Mouse (Mus musculus): ENCODE measurements around the gene Gli2. TPM values are rescaled to one million over a fixed set of nuclear protein-coding genes. Genes with fewer than 3 reads are reported as not detected.

Gene Gli2
- total RNA-seq, 1 experiment, result 9.8 TPM

DNA sequence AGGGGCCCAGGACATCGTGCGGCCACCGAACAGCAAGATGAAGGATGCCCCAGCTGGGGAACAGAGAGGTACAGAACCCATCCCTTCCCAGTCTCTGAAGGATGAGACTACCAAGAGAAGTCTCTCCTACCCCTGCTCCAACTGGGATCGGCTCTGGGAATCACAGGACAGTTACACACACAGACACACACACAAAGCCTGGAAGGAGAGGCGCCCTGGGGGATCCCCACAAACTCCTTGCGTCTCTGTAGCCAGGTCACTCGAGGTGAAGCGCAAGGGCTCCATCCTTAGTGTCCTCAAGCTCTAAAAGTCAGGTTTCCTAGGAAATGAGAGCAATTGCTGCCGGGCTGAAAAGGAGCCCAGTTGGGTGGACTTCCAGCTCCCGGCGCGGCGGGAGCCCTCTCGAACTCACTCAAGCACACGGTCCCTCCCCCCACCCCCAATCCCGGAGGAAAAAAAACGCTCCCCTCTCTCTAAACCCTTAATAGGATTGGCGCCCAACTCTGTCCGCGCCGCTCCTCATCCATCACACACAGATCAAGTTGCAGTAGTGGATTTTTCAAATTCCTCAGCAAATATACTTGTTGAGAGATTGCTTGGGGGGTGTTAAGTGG, 1.4 kb downstream of the Gli2 start:
- TF ChIP-seq ZC3H11A (IDR thresholded peaks at IDR 0.05; ENCODE audit: borderline replicate concordance, low read depth, low read length) (no peak), ZNF384 (IDR thresholded peaks at IDR 0.05; ENCODE audit: low read depth, low read length) (peak; percentile 80)
- Histone ChIP-seq H3K4me1 (ENCODE audit: control insufficient read depth in 2 of 2, insufficient read depth in 2 of 2, low read length in 2 of 2, poor library complexity in 1 of 2) (peaks cover 15 to 23% of the 10 kb centered on the region in 2 experiments), H3K27ac (ENCODE audit: insufficient read depth, low read depth, low read length, poor library complexity, severe bottlenecking) (peak overlapping the region; percentile 81; the same call in 1 of the 2 replicates), H3K9me3 (ENCODE audit: control insufficient read depth, insufficient read depth, low read depth, low read length) (no peaks in the 10 kb centered on the region), H3K4me3 (ENCODE audit: insufficient read depth in 1 of 2, low read depth in 1 of 2, low read length in 2 of 2, poor library complexity in 1 of 2, severe bottlenecking in 1 of 2) (peak overlapping the region; percentile 84 to 86), H3K36me3 (ENCODE audit: control insufficient read depth, insufficient read depth, low read length, poor library complexity, severe bottlenecking) (no peaks in the 10 kb centered on the region), H3K9ac (ENCODE audit: insufficient read depth, low read depth, low read length, poor library complexity, severe bottlenecking) (peak overlapping the region; percentile 88)
- in situ Hi-C loops (cut with MboI; ENCODE audit: low sequenced_read_pairs in 2 of 2, unreplicated experiment in 2 of 2), result loop anchor here in 1 of 2 experiments (25.0 kb wide), 1 partner anchor 415 kb away; the partner anchor contains the start of gene Tfcp2l1
- no peak for DNase-seq (ENCODE audit: low read depth, low spot score)

DNA sequence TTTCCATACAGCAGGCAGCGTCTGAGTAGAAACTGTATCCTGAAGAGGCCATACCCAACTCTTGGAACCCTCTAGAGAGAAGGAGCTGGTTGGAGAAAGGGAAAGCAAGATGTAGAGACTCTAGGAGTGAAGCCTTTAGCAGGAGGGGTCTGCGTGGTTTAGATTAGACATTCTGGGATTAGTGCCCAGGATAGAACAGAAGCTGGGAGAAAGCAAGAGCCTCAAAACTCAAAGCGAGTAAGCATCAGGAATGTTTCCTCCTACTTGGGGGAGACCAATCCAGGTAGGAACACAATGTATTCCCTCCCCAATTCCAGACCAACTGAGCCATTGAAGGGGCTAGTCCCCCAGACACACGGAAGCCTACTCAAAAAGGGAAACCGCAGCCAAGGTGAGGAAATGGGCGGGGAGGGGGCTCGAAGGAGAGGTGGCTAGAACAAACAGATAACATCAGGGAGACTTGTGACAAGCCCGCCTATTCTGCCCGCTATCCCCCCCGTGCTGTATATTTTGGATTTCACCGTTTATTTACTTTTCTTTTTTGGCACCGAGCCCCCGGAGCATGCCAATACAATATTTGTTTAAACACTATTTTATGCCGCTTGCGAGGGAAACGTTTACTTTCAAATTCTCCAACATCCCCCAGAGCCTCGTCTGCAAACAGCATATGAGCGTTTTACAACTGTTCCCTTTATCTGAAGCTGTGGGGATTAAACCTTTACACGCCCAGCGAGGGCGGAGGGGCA, 2.1 kb downstream of the Gli2 start:
- in situ Hi-C loops (cut with MboI; ENCODE audit: low sequenced_read_pairs in 2 of 2, unreplicated experiment in 2 of 2), result loop anchor here in 1 of 2 experiments (25.0 kb wide), 1 partner anchor 414 kb away; the partner anchor contains the start of gene Tfcp2l1
- no peaks in the 10 kb centered on the region for H3K9me3 ChIP-seq (ENCODE audit: control insufficient read depth, insufficient read depth, low read depth, low read length)
- DNase-seq (ENCODE audit: low read depth, low spot score), result no peak
- 0 out of 2 replicates have a peak overlapping the region, but pooled peaks have one; percentile 1 for H3K27ac ChIP-seq (ENCODE audit: insufficient read depth, low read depth, low read length, poor library complexity, severe bottlenecking)
- peak overlapping the region; percentile 88 for H3K9ac ChIP-seq (ENCODE audit: insufficient read depth, low read depth, low read length, poor library complexity, severe bottlenecking)
- no peaks in the 10 kb centered on the region for H3K36me3 ChIP-seq (ENCODE audit: control insufficient read depth, insufficient read depth, low read length, poor library complexity, severe bottlenecking)
- H3K4me1 ChIP-seq (ENCODE audit: control insufficient read depth in 2 of 2, insufficient read depth in 2 of 2, low read length in 2 of 2, poor library complexity in 1 of 2), result peaks cover 18 to 23% of the 10 kb centered on the region in 2 experiments
- TF ChIP-seq ZC3H11A (IDR thresholded peaks at IDR 0.05; ENCODE audit: borderline replicate concordance, low read depth, low read length) (no peak), CHD2 (IDR thresholded peaks at IDR 0.05; ENCODE audit: low read depth, low read length) (no peak), ZNF384 (IDR thresholded peaks at IDR 0.05; ENCODE audit: low read depth, low read length) (no peak), HCFC1 (IDR thresholded peaks at IDR 0.05; ENCODE audit: borderline replicate concordance, insufficient read depth, low read length) (no peak), MAFK (IDR thresholded peaks at IDR 0.05; ENCODE audit: insufficient read depth, low read depth, low read length) (no peak)
- peak overlapping the region; percentile 84 to 86 for H3K4me3 ChIP-seq (ENCODE audit: insufficient read depth in 1 of 2, low read depth in 1 of 2, low read length in 2 of 2, poor library complexity in 1 of 2, severe bottlenecking in 1 of 2)

DNA sequence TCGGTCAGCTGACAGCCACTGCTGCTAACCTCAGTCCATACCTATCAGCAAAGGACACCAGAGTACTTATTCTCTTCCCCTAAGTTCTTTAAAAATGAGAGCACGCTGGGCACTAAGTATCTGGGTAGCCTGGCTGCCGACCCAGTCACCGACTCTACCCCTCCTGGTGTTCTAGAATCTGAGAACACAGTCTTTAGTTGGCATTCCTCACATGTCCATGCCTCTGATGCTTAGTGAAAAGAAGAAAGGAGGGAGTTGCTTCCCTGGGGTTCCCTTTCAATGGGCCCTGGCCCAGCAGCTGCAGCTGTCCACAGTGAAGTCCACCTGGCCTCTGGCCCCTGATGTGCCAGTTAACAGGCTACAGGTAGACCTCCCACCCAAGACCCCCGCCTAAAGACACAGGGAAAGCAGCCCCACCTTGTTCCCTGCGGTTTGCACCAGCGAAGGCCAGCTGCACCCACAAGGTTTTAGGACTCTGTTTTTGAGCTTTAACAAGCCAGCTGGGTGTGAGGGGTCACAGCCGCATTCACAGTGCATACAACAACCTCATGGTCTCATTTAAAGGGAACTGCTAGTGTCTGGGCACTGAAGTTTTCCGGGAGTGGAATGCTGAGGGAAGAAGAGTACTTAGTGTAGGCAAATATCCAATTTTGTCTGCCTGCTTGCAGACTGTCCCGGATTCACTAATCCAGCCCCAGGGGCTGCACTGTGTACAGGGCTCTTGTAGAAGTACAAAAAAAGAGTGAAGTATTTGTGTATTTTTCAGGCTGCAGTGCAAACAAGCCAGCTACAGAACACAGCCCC, 3.4 kb downstream of the Gli2 start:
- H3K4me1 ChIP-seq (ENCODE audit: control insufficient read depth in 2 of 2, insufficient read depth in 2 of 2, low read length in 2 of 2, poor library complexity in 1 of 2), result peaks cover 15 to 25% of the 10 kb centered on the region in 2 experiments
- no peak for TF ChIP-seq CHD2 (IDR thresholded peaks at IDR 0.05; ENCODE audit: low read depth, low read length)
- no peak for TF ChIP-seq MAFK (IDR thresholded peaks at IDR 0.05; ENCODE audit: insufficient read depth, low read depth, low read length)
- TF ChIP-seq ZC3H11A (IDR thresholded peaks at IDR 0.05; ENCODE audit: borderline replicate concordance, low read depth, low read length), result no peak
- no peak for TF ChIP-seq ZNF384 (IDR thresholded peaks at IDR 0.05; ENCODE audit: low read depth, low read length)
- TF ChIP-seq HCFC1 (IDR thresholded peaks at IDR 0.05; ENCODE audit: borderline replicate concordance, insufficient read depth, low read length), result no peak
- in situ Hi-C loops (cut with MboI; ENCODE audit: low sequenced_read_pairs in 2 of 2, unreplicated experiment in 2 of 2), result loop anchor here in 1 of 2 experiments (25.0 kb wide), 1 partner anchor 413 kb away; the partner anchor contains the start of gene Tfcp2l1
- no peak for DNase-seq (ENCODE audit: low read depth, low spot score)
- H3K36me3 ChIP-seq (ENCODE audit: control insufficient read depth, insufficient read depth, low read length, poor library complexity, severe bottlenecking), result peaks cover 2% of the 10 kb centered on the region; the same call in 1 of the 2 replicates
- H3K4me3 ChIP-seq (ENCODE audit: insufficient read depth in 1 of 2, low read depth in 1 of 2, low read length in 2 of 2, poor library complexity in 1 of 2, severe bottlenecking in 1 of 2), result peak overlapping the region; percentile 21 to 84; a peak in 2 of 4 replicates
- peak overlapping the region; percentile 14 for H3K27ac ChIP-seq (ENCODE audit: insufficient read depth, low read depth, low read length, poor library complexity, severe bottlenecking)
- no peak overlapping the region for H3K9ac ChIP-seq (ENCODE audit: insufficient read depth, low read depth, low read length, poor library complexity, severe bottlenecking)
- H3K9me3 ChIP-seq (ENCODE audit: control insufficient read depth, insufficient read depth, low read depth, low read length), result no peaks in the 10 kb centered on the region

DNA sequence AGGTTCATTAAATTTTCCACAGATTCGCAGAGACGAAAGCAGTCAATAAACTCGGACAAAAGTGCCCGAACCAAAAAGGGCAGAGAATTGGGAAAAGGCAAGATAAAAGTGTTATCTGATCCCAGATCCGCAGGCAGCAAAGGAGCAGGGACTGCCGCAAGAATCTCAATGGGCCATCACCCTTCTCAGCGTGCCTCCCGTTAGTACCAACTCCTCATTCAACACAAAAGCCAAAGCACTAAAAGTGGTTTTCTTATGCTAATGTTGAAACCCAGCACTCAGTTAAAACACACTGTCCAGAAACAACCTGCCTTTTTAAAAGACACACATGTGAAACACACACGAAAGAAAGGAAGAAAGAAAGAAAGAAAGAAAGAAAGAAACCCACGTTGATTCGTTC, 4.4 kb downstream of the Gli2 start:
- TF ChIP-seq CHD2 (IDR thresholded peaks at IDR 0.05; ENCODE audit: low read depth, low read length), result peak; percentile 66; the same call in 1 of the 2 replicates
- no peak for TF ChIP-seq ZC3H11A (IDR thresholded peaks at IDR 0.05; ENCODE audit: borderline replicate concordance, low read depth, low read length)
- peak overlapping the region; percentile 32 to 48; a peak in 3 of 4 replicates for H3K4me3 ChIP-seq (ENCODE audit: insufficient read depth in 1 of 2, low read depth in 1 of 2, low read length in 2 of 2, poor library complexity in 1 of 2, severe bottlenecking in 1 of 2)
- in situ Hi-C loops (cut with MboI; ENCODE audit: low sequenced_read_pairs in 2 of 2, unreplicated experiment in 2 of 2), result no loop called here
- H3K9me3 ChIP-seq (ENCODE audit: control insufficient read depth, insufficient read depth, low read depth, low read length), result no peaks in the 10 kb centered on the region
- H3K4me1 ChIP-seq (ENCODE audit: control insufficient read depth in 2 of 2, insufficient read depth in 2 of 2, low read length in 2 of 2, poor library complexity in 1 of 2), result peaks cover 14 to 30% of the 10 kb centered on the region in 2 experiments; a peak in 3 of 4 replicates
- no peak overlapping the region for H3K9ac ChIP-seq (ENCODE audit: insufficient read depth, low read depth, low read length, poor library complexity, severe bottlenecking)
- H3K36me3 ChIP-seq (ENCODE audit: control insufficient read depth, insufficient read depth, low read length, poor library complexity, severe bottlenecking), result peaks cover 2% of the 10 kb centered on the region; the same call in 1 of the 2 replicates
- H3K27ac ChIP-seq (ENCODE audit: insufficient read depth, low read depth, low read length, poor library complexity, severe bottlenecking), result peak overlapping the region; percentile 81; the same call in 1 of the 2 replicates
- DNase-seq (ENCODE audit: low read depth, low spot score), result peak; percentile 81

All from ES-E14 (cell line).